Mouse (Mus musculus) CD4-positive naive resting alpha-beta T cell, adult 57 days (primary cell): ENCODE measurements around the gene Steap3. TPM values are rescaled to one million over a fixed set of nuclear protein-coding genes. Genes with fewer than 3 reads are reported as not detected.

Experiments used
- total RNA-seq: library from RNA; stranded (reverse); gene quantifications from one replicate; pipeline ENCODE4 v1.2.4, GENCODE M21; 2023

The Steap3 gene
- total RNA-seq = 0.50 TPM

GRCm38 (mm10) chr1:120272605-120273004 lies at the start of gene Steap3:
Gene Steap3 (minus strand): TSS chr1:120272705.

Other genes with a start within 250 kb of the Steap3 start
- gene Tmem37, start 198.6 kb downstream of the Steap3 start, total RNA-seq = 0.74 TPM
- gene Dbi, start 151.6 kb downstream of the Steap3 start, total RNA-seq = 32.2 TPM
- 9.8 TPM for gene 3110009E18Rik, start 151.5 kb downstream of the Steap3 start, total RNA-seq
- not detected for gene C1ql2, start 67.9 kb upstream of the Steap3 start, total RNA-seq
- 1.5 TPM for gene Marco, start 232.3 kb upstream of the Steap3 start, total RNA-seq